Mouse (Mus musculus): Measurements from ENCODE around the gene Adamts16.

GRCm38 (mm10) chr13:70731349-70731748 is 110.3 kb downstream of the Adamts16 start:
- no peak for TF ChIP-seq CTCF (conservative IDR thresholded peaks at IDR 0.05; ENCODE audit: insufficient read depth, insufficient read length, low read depth, low read length)
- no peak for TF ChIP-seq POLR2A (IDR thresholded peaks at IDR 0.05; ENCODE audit: low read depth, low read length)

All from kidney, adult 2 months (tissue).